Mouse (Mus musculus): ENCODE results near the gene Pitpnc1.

DNA sequence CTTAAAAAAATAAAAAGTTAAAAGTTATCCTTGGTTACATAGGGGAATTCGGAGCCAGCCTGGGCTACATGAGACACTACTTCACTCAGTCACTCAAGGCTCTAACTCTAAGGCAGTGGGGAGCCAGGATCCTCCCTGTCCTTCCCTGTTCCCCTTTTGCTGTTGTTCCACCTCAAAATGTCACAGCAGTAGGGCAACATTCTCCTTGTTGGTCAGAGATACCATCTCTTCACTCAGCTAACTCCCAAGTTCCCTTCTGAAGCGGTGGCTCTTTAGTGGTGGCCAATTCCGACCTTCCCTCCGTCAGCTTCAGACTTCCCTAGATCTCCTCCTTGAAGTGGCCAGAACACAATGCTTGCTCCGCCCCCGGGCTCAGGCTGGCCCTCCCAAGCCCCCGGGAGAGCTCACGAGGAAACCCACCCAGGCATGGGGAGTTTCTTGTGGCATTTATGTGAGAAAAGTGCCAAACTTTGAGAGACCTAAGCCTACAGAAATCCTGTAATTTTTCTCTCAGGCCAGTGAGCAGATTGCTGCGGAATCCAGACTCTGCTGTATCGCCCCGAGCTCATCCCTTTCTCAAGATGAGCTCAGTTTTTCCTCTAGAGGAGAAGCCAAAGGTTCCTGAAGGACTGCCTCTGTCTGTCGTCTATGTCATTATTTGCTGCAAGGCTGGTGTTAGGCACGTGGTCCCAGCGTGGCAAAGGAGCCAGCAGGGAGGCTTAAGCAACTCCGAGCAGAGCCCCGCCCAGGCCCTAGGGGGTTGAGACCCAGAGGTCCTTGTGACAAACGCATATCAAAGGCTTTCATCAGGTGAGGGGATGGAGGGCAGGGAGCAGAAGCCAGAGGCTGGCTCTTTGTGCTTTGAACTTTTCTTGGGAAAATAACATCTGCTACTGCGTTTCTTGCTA is 40.1 kb upstream of the Pitpnc1 start:
- TF ChIP-seq CTCF (IDR thresholded peaks at IDR 0.05; ENCODE audit: borderline replicate concordance, control insufficient read depth, extremely low read depth, insufficient read depth, low read length, poor library complexity) (no peak), POLR2A (IDR thresholded peaks at IDR 0.05; ENCODE audit: control insufficient read depth, extremely low read depth, insufficient read depth, low read length, poor library complexity) (no peak)

Measured in thymus, adult 2 months (tissue).